Mouse (Mus musculus) cerebellum, adult 18-20 months (tissue): ENCODE data around the gene Pa2g4.

ENCODE experiments used
- DNase-seq, 2 experiments: peaks; one replicate each; pipeline ENCODE4 v3.0.0; 2021

The Pa2g4 gene

DNA sequence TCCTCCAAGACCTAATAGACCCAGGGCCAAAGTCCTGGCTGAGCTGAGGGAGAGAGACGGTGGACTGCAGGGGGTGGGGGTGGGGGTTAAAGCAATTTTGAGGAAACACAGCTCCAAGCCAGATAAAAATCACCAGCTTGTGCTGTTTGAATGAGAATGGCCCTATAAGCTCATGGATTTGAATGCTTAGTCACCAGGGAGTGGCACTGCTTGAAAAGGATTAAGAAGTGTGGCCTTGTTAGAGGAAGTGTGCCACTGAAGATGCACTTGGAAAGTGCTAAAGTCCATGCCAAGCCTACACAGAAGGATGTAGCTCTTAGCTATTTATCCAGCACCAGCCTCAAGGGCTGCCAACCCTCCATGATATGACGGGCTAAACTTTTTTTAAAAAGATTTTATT lies 30.6 kb downstream of the Pa2g4 start:
- DNase-seq, result no peak

DNA sequence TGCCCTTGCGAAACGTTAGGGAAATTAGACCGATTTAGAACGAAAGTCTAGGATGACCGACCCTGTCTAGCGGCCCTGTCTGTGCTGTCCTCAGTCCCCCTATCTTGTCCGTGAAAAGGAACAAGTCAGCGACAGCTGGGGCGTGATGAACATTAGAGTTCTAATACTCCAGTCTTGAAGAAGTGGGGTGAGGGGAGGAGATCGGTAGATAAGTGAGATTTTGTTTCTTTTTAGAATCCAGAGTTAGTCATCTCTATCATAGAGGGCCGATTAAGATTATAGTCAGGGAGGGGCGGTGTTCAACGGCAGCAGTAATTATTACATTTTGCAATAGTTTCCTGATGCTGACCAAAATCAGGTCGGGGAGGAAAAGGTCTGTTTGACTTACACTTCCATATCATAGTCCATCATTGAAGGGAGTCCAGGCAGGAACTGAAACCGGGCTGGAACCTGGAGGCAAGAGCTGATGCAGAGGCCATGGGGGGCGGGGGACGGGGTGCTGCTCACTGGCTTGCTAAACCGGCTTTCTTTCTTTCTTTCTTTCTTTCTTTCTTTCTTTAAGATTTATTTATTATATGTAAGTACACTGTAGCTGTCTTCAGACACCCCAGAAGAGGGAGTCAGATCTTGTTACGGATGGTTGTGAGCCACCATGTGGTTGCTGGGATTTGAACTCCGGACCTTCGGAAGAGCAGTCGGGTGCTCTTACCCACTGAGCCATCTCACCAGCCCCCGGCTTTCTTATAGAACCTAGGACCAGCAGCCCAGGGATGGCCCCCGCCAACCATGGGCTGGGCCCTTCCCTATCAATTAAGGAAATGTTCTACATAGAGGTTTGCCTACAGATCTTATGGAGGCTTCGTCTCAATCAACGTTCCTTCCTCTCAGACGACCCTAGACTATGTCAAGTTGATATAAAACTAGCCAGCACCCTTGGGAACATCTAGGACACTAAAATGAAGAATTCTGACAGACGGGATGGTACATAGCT lies 39.1 kb downstream of the Pa2g4 start:
- DNase-seq, result no peak

DNA sequence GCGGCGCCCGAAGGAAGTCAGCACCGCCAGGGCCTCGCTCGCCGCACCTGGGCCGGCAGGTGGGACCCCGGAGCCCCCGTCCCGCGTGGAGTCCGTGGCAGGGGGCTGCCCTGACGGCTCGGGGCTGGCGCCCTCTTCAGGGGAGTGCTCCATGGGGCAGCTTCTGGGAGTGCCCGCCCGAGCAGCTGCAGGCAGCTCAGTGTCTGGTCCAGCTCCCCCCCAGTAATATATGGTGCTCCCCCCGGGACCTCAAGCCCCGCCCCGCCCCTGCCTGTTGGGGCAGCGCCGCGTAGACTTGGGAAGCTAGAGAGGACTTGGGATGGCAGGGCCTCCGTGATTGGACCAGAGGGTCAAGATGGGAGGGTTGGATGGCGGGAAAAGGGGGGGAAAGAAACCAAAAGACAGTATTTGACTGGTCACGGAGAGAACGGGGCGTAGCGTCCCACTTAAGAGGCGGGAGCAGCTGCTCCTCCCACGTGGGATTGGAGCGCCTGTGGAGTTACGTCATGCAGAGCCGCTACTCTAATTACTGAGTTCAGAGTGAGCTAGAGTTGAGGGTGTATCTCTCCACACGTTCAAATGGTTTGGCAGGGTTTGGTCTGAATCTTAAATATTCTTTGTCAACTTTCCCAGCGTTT lies 40.0 kb downstream of the Pa2g4 start, which contains the start of gene Esyt1:
Gene Esyt1, minus strand, starts transcription at position 201 of the 638 bp plus-strand sequence.
- DNase-seq, result peak; percentile 90 to 98

DNA sequence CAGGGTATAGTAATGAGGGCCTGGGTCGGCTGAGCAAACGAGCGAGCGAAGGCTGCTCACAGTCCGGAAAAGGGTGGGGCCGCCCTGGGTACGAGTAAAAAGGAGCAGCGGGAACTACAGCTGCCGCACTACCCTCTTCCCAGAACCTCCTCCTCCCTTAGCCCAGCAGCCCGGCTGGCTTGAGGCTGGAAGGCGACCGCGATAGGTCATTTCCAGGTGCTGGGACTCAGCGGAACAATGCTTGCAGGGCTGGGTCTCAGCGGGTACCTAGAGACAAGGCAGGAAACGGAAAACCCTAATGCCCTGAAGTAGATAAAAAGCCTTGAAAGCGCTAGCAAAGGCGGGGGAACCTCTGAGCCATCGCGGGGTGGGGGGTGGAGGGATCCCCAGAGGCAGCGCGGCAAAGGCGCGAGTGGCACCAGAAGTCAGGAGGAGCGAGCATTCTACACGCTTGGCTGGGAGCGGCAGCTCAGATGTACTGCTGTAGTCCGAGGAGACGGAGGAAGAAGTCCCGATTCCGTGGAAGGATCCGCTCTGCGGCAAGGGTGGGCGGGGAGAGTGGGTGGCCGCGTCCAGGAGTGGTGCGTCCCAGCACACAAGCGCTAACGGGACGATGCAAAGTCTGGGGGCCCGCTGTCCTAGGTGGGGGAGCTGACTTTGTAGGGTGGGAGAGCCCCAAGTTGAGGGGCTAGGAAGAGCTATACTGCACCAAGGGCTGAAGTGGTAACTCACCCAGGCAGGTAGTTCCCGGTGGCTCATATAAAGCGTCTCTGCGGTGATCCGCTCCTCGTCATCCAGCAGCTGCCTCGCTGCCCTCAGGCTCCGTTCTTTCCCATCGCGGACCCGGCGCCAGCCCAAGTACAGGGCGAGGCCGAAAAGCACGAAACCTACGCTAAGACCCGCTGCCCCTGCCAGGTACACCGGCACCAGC lies 40.8 kb downstream of the Pa2g4 start:
- peak; percentile 48 to 59 for DNase-seq

DNA sequence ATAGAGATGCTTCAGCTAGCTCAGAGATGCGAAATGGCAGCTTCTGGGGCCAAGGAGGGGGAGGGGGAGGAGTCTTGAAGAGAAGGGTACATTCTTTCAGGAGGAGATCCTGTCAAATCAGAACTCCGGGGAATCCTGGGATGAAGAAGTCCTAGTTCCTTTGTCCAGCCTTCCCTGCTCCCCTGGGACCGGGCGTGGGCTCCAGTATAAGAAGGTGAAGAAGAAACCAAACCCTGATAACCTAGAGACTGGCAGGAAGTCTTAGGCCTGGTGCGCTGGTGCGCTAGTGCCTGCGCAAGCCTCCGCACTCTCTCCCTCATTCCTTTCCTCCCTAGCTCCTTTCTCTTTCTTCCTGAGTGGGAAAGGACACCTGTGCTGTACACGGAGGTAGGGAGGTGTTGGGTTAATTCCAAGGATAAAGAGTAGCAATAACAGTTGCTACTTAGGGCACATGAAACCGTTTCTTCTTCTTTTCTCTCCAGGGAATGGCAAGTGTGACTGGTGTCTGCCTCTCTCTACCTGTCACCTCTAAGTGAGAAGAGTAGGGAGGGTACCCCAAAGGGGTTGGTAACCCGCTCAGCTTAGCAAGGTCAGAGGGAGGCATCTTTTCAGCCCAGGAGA lies 41.6 kb downstream of the Pa2g4 start:
- DNase-seq, result peak in 1 of 2 experiments; percentile 24

DNA sequence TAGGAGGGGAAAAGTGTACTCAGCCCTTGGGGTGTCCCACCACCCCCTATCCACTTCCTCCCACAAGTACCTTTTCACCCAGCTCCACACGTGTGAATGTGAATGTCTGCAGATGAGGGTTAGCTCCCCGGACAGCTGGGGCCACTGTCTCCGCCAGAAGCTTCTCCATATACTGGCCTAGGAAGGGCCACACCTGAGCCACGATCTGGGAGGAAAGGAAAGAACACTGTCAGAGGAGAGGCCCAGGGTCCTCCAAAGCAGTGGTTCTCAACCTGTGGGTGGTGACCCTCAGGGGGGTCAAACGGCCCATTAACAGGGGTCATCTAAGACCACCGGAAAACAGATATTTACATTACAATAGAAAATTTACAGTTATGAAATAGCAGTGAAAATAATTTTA lies 43.4 kb downstream of the Pa2g4 start:
- no peak for DNase-seq

DNA sequence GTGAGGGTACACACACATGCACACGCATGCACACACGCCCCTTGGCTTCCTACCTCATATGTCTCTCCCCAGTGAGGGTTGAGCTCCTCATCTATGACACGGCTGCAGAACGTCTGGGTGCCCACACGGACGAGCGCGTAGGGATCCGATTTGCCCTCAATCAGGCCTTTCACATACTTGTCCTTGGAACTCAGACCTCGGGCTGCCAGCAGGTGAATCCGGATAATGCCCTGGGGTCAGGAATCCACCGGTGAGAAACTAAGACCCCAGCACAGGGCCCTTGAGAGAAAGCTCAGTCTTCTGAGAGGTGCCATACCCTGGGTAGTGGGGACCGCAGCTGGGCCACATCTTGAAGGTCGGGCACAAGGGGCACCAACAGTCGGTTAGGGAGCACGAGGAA lies 45.2 kb downstream of the Pa2g4 start:
- no peak for DNase-seq

DNA sequence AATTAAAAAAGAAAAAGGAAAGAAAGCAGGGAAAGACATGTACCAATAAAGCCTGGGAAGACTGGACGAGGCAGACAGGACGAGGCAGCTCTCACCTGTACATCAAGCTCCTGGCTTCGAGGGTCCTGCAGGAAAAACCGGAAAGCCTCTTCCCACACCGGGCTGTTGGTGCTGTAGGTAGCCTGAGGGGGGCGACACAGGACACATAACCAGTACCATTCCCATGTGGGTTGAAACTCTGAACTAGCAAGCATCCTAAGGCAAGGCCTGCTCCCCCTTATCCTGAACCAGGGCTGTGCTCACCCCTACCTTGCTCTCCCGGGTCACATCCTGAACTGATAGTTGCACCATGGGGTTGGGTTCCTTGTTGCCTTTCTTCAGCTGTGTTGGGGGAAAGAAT lies 47.0 kb downstream of the Pa2g4 start:
- DNase-seq, result peak; percentile 51 to 68

DNA sequence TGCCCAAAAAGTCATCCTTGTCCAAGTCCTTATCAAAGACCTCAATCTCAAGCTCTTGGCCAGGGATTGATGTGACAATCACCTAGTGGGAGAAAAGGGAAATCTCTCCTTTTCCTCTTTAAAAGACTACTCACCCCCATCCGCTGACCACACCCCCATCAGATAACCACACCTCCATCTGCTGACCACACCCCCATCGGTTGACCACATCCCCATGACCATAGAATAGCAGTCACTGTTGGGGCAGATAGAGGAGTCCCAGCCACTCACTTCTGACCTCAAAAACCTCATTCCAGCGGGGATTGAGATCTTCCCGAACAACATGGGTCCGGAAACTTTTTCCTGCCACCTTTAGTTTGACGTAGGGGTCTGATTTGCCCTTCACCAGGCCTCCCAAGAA lies 49.1 kb downstream of the Pa2g4 start:
- no peak for DNase-seq

DNA sequence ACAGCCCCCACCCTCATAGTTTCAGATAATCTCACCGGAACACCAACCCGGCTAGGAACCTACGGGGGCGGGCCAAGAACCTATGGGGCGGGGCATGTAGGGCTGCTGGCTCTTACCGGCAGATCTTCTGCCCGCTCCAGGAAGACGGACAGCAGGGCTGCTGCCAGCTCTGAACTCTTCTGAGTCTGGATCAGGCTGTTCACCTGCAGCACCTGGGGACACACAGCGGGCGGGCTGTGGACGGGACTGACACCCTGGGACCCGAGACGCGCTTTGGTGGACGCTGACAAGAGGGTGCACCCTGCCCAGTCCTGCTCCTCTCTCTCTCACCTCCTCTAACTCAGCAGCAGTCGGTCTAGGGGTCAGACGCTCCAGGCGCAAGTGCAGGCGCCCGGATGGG lies 49.8 kb downstream of the Pa2g4 start:
- DNase-seq, result no peak

DNA sequence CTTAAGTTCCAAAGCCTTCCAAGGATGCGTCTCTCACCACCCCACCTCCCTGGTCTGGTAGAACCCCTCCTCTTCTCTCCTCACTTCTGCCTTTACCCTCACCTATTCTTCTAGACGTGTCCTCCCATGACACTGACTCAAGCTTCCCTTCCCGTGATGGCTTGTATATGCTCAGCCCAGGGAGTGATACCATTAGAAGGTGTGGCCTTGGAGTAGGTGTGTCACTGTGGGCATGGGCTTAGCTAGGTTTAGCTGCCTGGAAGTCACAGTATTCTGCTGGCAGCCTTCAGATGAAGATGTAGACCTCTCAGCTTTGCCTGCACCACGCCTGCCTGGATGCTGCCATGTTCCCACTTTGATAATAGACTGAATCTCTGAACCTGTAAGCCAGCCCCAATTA lies 50.7 kb downstream of the Pa2g4 start:
- DNase-seq, result no peak

DNA sequence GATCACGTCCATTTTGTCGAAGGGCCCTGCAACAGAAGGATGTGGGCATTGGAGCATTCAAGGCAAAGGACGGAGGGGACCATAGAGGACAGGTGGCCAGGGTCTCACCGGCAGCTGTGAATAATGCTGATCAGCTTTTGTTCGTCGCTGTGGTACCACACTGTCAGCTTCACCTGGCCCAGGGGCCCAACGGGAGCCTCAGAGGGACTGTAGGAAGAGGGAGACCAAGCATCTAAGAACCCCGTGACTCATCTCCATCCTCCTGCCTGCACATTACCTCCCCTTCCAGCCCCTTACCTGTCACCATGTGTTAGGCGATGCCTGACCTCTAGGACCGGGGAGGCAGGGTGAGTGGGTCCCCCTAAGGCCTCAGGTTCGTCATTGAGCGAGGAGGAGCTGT lies 54.0 kb downstream of the Pa2g4 start:
- no peak for DNase-seq

DNA sequence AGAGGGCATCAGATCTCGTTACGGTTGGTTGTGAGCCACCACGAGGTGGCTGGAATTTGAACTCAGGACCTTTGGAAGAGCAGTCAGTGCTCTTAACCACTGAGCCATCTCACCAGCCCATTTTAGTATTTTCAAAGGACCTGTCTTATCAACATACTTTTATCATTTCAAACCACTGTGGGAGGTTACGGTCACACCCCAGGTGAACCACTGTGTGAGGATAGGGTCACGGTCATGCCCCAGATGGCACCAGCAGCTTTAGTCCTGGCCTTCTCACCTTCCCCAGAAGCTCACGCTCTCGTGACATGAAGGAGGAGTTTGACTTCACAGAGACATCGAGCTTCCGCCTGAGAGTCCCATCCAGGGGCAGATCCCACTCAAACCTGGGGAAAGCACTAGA lies 54.6 kb downstream of the Pa2g4 start:
- DNase-seq, result no peak

DNA sequence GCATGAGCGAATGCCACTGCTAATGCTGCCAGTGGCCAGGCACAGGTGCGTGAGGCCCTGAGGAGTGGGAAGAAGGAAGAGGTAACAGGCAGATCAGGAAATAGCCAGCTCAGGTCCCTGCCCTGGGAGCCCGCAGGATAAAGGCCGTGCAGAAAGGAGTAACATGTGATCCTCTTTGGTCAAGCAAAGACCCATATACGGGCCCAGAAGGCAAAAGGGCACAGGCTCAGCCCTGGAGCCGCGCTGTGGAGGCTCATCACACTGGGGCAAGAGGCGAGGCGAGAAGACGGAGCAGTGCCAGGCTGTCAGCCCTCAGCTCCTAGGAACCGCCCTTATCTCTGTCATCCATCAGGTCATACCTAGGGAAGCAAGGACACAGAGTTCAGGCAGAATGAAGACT lies 55.5 kb downstream of the Pa2g4 start:
- DNase-seq, result no peak

DNA sequence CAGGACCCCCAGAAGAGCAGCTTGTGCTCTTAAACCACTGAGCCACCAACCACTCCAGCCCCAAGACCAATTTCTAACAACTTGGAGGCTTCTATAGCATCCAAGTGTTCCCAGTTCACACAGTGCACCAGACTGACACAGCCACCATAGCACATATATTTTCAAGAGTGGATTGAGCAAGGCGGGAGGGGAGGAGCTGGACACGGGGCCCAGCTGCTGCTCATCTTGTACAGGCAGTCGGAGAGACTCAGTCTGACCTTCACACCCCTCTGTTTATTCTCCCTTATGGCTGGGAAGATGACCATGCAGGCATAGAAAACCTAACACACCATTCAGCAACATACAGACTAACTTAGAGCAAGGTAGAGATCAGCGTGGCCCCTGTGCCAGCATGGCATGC lies 56.0 kb downstream of the Pa2g4 start:
- no peak for DNase-seq

DNA sequence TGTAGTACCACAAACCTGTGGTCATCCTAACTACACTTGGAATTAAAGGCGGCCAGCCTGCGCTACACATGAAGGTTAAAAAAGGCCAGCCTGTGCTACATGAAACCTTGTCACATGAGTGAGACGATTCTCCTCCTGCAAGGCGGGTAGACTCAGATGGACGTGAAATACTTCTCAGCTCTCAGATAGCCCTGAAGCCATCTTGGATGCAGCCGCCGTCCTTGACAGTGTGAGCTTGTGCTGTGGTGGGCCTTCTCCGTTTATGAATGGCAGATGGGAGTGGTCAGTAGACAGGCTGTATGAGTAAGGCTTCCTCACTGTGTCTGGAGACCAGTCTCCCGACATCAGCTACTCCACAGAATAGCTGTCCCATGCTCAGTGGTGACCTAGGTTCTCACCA lies 56.6 kb downstream of the Pa2g4 start:
- DNase-seq, result no peak

DNA sequence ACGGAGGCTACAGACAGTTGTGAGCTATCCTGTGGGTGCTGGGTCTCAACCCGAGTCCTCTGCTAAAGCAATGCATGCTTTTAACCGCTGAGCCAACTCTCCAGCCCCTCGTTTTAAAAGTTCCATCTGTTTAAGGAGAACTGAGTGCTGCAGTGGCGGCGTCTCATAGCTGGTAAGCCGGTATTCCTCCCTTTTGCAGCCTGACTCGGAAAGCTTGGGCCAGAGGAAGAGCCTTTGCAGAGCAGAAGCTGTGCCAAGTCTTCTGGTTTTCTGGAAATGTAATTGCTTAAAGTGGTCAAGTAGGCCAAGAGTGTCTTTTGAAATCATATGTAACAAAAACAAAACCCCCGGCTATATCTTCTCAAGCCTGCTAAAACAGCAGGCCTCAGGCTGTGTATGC lies 57.5 kb downstream of the Pa2g4 start:
- no peak for DNase-seq
